Mouse (Mus musculus): ENCODE measurements around the gene Celf5. TPM values are rescaled to one million over a fixed set of nuclear protein-coding genes. Genes with fewer than 3 reads are reported as not detected.
"Not testable (repeated sequence)": the region's sequence is repeated elsewhere in the genome, so short reads cannot be mapped to it uniquely, and the experiment has no call there.

The Celf5 gene
- polyA plus RNA-seq, 1 experiment from 2014 or later: 1.6 TPM

- H3K9me3 ChIP-seq (replicated peaks): no peaks in the 10 kb centered on the region
- H3K4me1 ChIP-seq: peaks cover 10% of the 10 kb centered on the region
- no peaks in the 10 kb centered on the region for H3K36me3 ChIP-seq
- H3K9ac ChIP-seq: no peak overlapping the region
- peaks cover 64% of the 10 kb centered on the region for H3K27me3 ChIP-seq
- no peak overlapping the region for H3K4me2 ChIP-seq (replicated peaks)
- H3K27ac ChIP-seq (replicated peaks): no peak overlapping the region
- H3K4me3 ChIP-seq (replicated peaks): no peak overlapping the region
- 0 out of 2 replicates have a peak, but pooled peaks have one; percentile 36 for ATAC-seq (ENCODE audit: insufficient number of reproducible peaks, low FRiP score, low TSS enrichment, low read depth)
- 1% methylated on average over 7 of the region's 7 CpGs for WGBS
Observed at GRCm38 (mm10) chr10:81450140-81450539, 32.4 kb downstream of the Celf5 start.

- H3K4me3 ChIP-seq (replicated peaks); H3K9ac ChIP-seq: not testable (repeated sequence)
- 32% methylated on average over 2 of the region's 2 CpGs for WGBS
Observed at GRCm38 (mm10) chr10:81445516-81445915, 37.0 kb downstream of the Celf5 start.

DNA sequence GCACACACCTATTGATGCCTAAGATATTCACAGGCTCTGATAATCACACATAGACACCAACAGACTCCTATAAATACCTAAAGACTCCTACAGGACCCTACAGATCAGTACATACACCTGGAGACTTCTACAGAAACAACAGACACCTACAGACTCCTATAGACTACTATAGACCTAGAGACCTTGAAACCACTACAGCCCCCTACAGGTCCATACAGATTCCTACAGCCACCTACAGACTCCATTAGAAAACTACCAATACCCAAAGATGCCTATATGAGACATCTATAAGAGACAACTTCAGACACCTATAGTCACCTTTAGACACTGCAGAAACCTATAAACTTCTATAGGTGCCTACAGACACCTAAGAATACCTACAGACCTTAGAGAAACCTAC lies 41.5 kb downstream of the Celf5 start:
- Histone ChIP-seq H3K4me3 (replicated peaks) (no peak overlapping the region), H3K27ac (replicated peaks) (no peak overlapping the region), H3K27me3 (peaks cover 9% of the 10 kb centered on the region; the same call in 1 of the 2 replicates), H3K4me2 (replicated peaks) (no peak overlapping the region), H3K9ac (no peak overlapping the region), H3K36me3 (no peaks in the 10 kb centered on the region), H3K4me1 (no peaks in the 10 kb centered on the region), H3K9me3 (replicated peaks) (no peaks in the 10 kb centered on the region)
- ATAC-seq (ENCODE audit: insufficient number of reproducible peaks, low FRiP score, low TSS enrichment, low read depth): no peak

More at GRCm38 (mm10) chr10:81445516-81445915, 37.0 kb downstream of the Celf5 start:
- H3K9me3 ChIP-seq (replicated peaks); H3K4me2 ChIP-seq (replicated peaks); H3K36me3 ChIP-seq; H3K4me1 ChIP-seq; H3K27ac ChIP-seq (replicated peaks); ATAC-seq (ENCODE audit: insufficient number of reproducible peaks, low FRiP score, low TSS enrichment, low read depth): not testable (repeated sequence)
- H3K27me3 ChIP-seq: peaks cover 27% of the 10 kb centered on the region

GRCm38 (mm10) chr10:81435436-81435835 lies 47.1 kb downstream of the Celf5 start:
- Histone ChIP-seq H3K27ac (replicated peaks) (no peak overlapping the region), H3K4me3 (replicated peaks) (no peak overlapping the region), H3K4me1 (peaks cover 44% of the 10 kb centered on the region), H3K4me2 (replicated peaks) (no peak overlapping the region), H3K9me3 (replicated peaks) (no peaks in the 10 kb centered on the region), H3K27me3 (no peaks in the 10 kb centered on the region), H3K36me3 (no peaks in the 10 kb centered on the region), H3K9ac (no peak overlapping the region)
- WGBS: 64% methylated on average over 3 of the region's 3 CpGs
- ATAC-seq (ENCODE audit: insufficient number of reproducible peaks, low FRiP score, low TSS enrichment, low read depth): no peak

DNA sequence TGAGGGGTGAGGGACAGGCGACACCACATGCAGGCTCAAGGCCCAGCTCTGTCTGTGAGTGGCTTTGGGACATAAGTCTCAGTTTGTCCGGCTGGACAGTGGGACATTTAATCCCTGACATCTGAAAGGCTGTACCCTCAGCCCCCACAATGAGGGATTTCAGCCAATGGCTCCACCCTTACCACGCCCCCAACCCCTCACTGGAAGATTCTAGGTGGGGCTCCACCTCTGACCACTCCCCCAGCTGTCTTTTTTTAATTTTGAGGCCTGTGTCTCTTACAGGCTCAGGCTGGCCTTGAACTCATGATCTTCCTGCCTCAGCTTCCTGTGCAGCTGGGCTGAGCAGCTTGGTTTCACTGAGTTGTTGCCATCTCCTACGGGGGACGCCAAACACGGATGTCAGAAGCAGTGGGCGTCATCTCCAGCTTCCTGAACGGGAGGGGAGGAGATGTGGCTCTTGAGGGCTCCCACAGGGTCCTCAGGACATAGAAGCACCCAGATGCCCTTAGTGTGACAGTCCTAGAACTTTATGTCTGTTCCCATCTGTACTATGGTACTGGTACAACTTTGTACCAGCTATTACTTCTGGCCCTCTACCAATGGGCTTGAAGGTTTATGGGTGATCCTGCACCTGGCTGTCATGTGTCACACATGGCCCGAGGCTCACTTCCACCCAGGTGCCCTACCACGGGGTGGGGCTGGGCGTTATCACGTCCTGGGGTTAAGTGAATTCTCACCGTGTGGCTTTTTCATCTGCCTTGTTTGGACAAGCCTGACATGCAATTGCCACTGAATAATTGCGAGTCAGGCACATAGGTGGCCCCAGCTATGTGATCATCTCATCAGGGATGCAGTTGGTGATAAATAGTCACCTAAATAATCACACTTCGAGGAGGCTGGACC lies 47.9 kb downstream of the Celf5 start:
- H3K9ac ChIP-seq: no peak overlapping the region
- H3K27ac ChIP-seq (replicated peaks): no peak overlapping the region
- H3K9me3 ChIP-seq (replicated peaks): no peaks in the 10 kb centered on the region
- H3K4me3 ChIP-seq (replicated peaks): no peak overlapping the region
- H3K36me3 ChIP-seq: no peaks in the 10 kb centered on the region
- 49% methylated on average over 15 of the region's 15 CpGs for WGBS
- ATAC-seq (ENCODE audit: insufficient number of reproducible peaks, low FRiP score, low TSS enrichment, low read depth): no peak
- H3K4me1 ChIP-seq: peaks cover 46% of the 10 kb centered on the region
- no peaks in the 10 kb centered on the region for H3K27me3 ChIP-seq
- H3K4me2 ChIP-seq (replicated peaks): no peak overlapping the region

DNA sequence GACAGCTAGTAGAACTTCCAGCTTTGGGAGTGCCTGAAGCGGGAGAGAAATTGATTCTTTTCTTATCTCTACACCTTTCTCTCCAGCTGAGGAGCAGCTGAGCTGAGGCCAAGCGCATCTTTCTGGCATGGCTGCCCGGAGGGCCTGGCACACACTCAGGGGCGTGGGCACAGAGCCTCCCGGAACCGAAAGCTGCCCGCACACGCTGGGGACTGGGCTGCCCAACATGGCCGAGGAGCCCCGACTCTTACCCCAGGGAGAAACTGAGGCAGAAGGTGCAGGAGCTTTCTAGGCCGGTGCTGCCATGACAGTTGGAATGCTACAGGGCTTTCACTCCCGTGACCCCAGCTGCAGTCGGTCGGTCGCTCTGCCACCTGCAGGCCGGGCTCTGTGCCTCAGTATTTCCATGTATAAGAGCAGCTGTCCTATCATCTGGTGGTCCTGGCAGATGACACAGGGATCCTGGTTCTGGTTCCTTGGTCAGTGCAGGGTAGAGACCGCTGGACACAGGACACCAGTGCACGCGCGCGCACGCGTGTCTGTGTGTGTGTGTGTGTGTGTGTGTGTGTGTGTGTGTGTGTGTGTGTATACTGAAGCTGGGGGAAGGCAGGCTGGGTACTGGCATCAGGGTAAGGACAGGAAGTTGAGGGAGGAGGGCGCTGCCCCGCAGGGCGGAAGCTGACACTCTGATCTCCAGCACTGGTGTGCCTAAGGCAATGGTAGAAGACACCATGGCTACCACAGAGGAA lies 48.8 kb downstream of the Celf5 start:
- H3K4me2 ChIP-seq (replicated peaks): no peak overlapping the region
- H3K27ac ChIP-seq (replicated peaks): no peak overlapping the region
- H3K4me1 ChIP-seq: peaks cover 54% of the 10 kb centered on the region
- ATAC-seq (ENCODE audit: insufficient number of reproducible peaks, low FRiP score, low TSS enrichment, low read depth): no peak
- H3K9me3 ChIP-seq (replicated peaks): no peaks in the 10 kb centered on the region
- no peaks in the 10 kb centered on the region for H3K36me3 ChIP-seq
- WGBS: 74% methylated on average over 26 of the region's 26 CpGs
- no peaks in the 10 kb centered on the region for H3K27me3 ChIP-seq
- peak overlapping the region; percentile 30; the same call in 1 of the 2 replicates for H3K4me3 ChIP-seq (replicated peaks)
- H3K9ac ChIP-seq: no peak overlapping the region

- H3K4me2 ChIP-seq (replicated peaks): peak overlapping the region; percentile 49
- H3K9me3 ChIP-seq (replicated peaks): no peaks in the 10 kb centered on the region
- H3K4me1 ChIP-seq: peaks cover 54% of the 10 kb centered on the region
- no peaks in the 10 kb centered on the region for H3K27me3 ChIP-seq
- no peak overlapping the region for H3K27ac ChIP-seq (replicated peaks)
- 4% methylated on average over 17 of the region's 17 CpGs for WGBS
- H3K36me3 ChIP-seq: no peaks in the 10 kb centered on the region
- H3K9ac ChIP-seq: no peak overlapping the region
- H3K4me3 ChIP-seq (replicated peaks): peak overlapping the region; percentile 30
- peak; percentile 86 for ATAC-seq (ENCODE audit: insufficient number of reproducible peaks, low FRiP score, low TSS enrichment, low read depth)
Observed at GRCm38 (mm10) chr10:81432868-81433262, 49.6 kb downstream of the Celf5 start.

- Histone ChIP-seq H3K9me3 (replicated peaks) (no peaks in the 10 kb centered on the region), H3K4me1 (peaks cover 57% of the 10 kb centered on the region), H3K4me2 (replicated peaks) (peak overlapping the region; percentile 49), H3K9ac (no peak overlapping the region), H3K27me3 (no peaks in the 10 kb centered on the region), H3K27ac (replicated peaks) (no peak overlapping the region), H3K36me3 (no peaks in the 10 kb centered on the region), H3K4me3 (replicated peaks) (peak overlapping the region; percentile 30)
- 59% methylated on average over 21 of the region's 21 CpGs for WGBS
- no peak for ATAC-seq (ENCODE audit: insufficient number of reproducible peaks, low FRiP score, low TSS enrichment, low read depth)
Observed at GRCm38 (mm10) chr10:81432169-81432867, 50.2 kb downstream of the Celf5 start.

DNA sequence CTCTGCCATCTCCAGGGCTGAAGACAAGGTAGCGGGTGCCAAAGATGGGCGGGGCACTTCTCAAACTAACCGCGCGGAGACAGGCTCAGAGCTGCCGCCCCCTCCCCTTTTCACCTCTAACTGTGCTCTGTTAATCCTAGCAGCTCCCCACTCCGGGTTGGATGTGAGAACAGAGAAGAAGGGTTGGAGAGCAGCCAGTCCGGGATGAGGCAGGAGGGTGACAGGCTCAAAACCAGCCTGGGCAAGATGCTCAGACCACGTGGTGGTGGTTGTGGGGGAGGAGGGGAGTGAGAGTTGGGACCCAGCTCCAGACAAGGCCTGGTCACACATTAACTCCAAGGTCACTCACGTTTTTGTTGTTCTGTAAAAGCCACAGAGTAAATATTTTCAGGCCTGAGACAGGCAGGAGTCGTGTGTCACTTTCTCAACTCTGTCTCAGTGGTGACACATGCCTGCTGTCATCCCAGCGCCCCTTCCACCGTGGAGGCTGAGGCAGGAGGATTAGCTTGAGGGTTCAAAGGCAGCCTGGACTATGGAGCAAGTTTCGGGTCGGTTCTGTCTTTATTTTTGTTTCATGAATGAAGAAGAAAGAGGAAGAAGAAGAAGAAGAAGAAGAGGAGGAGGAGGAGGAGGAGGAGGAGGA lies 50.9 kb downstream of the Celf5 start:
- H3K36me3 ChIP-seq: no peaks in the 10 kb centered on the region
- H3K9ac ChIP-seq: no peak overlapping the region
- 18% methylated on average over 15 of the region's 15 CpGs for WGBS
- no peaks in the 10 kb centered on the region for H3K27me3 ChIP-seq
- H3K27ac ChIP-seq (replicated peaks): peak overlapping the region; percentile 94
- peaks cover 60% of the 10 kb centered on the region for H3K4me1 ChIP-seq
- H3K4me3 ChIP-seq (replicated peaks): peak overlapping the region; percentile 64
- ATAC-seq (ENCODE audit: insufficient number of reproducible peaks, low FRiP score, low TSS enrichment, low read depth): no peak
- H3K4me2 ChIP-seq (replicated peaks): peak overlapping the region; percentile 90
- no peaks in the 10 kb centered on the region for H3K9me3 ChIP-seq (replicated peaks)

DNA sequence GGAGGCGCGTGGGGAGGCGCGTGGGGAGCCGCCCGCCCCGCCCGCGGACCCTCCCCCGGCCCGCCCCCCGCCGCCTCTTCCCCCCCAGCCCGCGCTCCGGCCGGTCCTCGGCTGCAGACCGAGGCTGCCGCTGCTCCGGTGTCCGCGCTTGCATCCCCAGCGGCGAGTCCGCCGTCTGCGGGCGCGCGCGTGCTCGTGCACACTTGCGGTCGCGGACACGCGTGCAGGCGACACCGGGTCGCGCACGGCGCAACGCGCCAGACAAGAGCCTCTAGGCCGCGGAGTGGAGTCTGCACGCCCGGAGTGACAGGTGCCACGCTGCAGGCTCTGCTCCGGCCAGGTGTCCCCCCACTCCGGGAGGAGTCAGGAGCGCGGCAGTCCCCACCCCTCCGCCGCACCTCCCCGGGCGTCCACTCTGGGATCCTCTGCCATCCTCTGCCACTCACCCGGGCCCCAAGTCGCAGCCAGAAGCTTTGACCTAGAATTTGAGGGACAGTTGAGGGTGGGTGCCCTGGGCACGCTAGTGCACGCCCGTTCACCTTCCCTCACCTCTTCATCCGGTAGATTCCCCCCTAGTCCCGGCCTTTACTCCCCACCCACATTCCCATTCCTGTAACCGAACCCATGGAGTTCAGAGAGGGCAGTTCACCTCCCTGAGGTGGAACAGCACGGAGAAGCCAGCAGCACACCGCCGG lies 51.5 kb downstream of the Celf5 start:
- peak overlapping the region; percentile 90 for H3K4me2 ChIP-seq (replicated peaks)
- H3K27me3 ChIP-seq: no peaks in the 10 kb centered on the region
- peak; percentile 12 for ATAC-seq (ENCODE audit: insufficient number of reproducible peaks, low FRiP score, low TSS enrichment, low read depth)
- H3K9me3 ChIP-seq (replicated peaks): no peaks in the 10 kb centered on the region
- peak overlapping the region; percentile 64 for H3K4me3 ChIP-seq (replicated peaks)
- WGBS: 1% methylated on average over 49 of the region's 70 CpGs
- H3K36me3 ChIP-seq: no peaks in the 10 kb centered on the region
- H3K4me1 ChIP-seq: peaks cover 60% of the 10 kb centered on the region
- H3K9ac ChIP-seq: peak overlapping the region; percentile 60
- peak overlapping the region; percentile 94 for H3K27ac ChIP-seq (replicated peaks)
